Mouse (Mus musculus): ENCODE data around the gene Slc6a16. TPM values are rescaled to one million over a fixed set of nuclear protein-coding genes. Genes with fewer than 3 reads are reported as not detected.
A peak's percentile ranks its signal among the peaks of the same experiment; 100 is the strongest.

Slc6a16 gene
- polyA plus RNA-seq, 1 experiment from 2014 or later, result 0.18 TPM

GRCm38 (mm10) chr7:45259281-45259680 is 18.4 kb downstream of the Slc6a16 start:
- H3K4me1 ChIP-seq (ENCODE audit: control insufficient read depth, insufficient read depth, low read length), result no peaks in the 10 kb centered on the region
- H3K9ac ChIP-seq (ENCODE audit: low read depth, low read length), result no peak overlapping the region
- H3K27ac ChIP-seq (ENCODE audit: low read depth, low read length), result no peak overlapping the region
- H3K4me3 ChIP-seq (ENCODE audit: low read length), result no peak overlapping the region
- no peaks in the 10 kb centered on the region for H3K9me3 ChIP-seq (ENCODE audit: control insufficient read depth, low read length)
- no peaks in the 10 kb centered on the region for H3K27me3 ChIP-seq (ENCODE audit: control insufficient read depth, insufficient read depth, low read length)
- H3K36me3 ChIP-seq (ENCODE audit: control insufficient read depth, insufficient read depth, low read length), result no peaks in the 10 kb centered on the region
- no peak overlapping the region for H3K4me2 ChIP-seq (replicated peaks; ENCODE audit: low read depth, low read length)
- 87% methylated on average over 8 of the region's 8 CpGs for WGBS
- no peak for ATAC-seq (ENCODE audit: low FRiP score, low TSS enrichment)

GRCm38 (mm10) chr7:45262266-45262665 is 21.4 kb downstream of the Slc6a16 start:
- ATAC-seq (ENCODE audit: low FRiP score, low TSS enrichment), result no peak
- Histone ChIP-seq H3K27me3 (ENCODE audit: control insufficient read depth, insufficient read depth, low read length) (no peaks in the 10 kb centered on the region), H3K9me3 (ENCODE audit: control insufficient read depth, low read length) (no peaks in the 10 kb centered on the region), H3K4me2 (replicated peaks; ENCODE audit: low read depth, low read length) (no peak overlapping the region), H3K4me3 (ENCODE audit: low read length) (no peak overlapping the region), H3K36me3 (ENCODE audit: control insufficient read depth, insufficient read depth, low read length) (no peaks in the 10 kb centered on the region), H3K4me1 (ENCODE audit: control insufficient read depth, insufficient read depth, low read length) (no peaks in the 10 kb centered on the region), H3K9ac (ENCODE audit: low read depth, low read length) (no peak overlapping the region), H3K27ac (ENCODE audit: low read depth, low read length) (no peak overlapping the region)
- WGBS, result 57% methylated on average over 7 of the region's 7 CpGs

GRCm38 (mm10) chr7:45263006-45263607 is 22.2 kb downstream of the Slc6a16 start:
- Histone ChIP-seq H3K36me3 (ENCODE audit: control insufficient read depth, insufficient read depth, low read length) (no peaks in the 10 kb centered on the region), H3K9me3 (ENCODE audit: control insufficient read depth, low read length) (no peaks in the 10 kb centered on the region), H3K27ac (ENCODE audit: low read depth, low read length) (no peak overlapping the region), H3K4me2 (replicated peaks; ENCODE audit: low read depth, low read length) (no peak overlapping the region), H3K4me1 (ENCODE audit: control insufficient read depth, insufficient read depth, low read length) (no peaks in the 10 kb centered on the region), H3K27me3 (ENCODE audit: control insufficient read depth, insufficient read depth, low read length) (no peaks in the 10 kb centered on the region), H3K9ac (ENCODE audit: low read depth, low read length) (no peak overlapping the region), H3K4me3 (ENCODE audit: low read length) (no peak overlapping the region)
- WGBS, result 57% methylated on average over 7 of the region's 7 CpGs
- no peak for ATAC-seq (ENCODE audit: low FRiP score, low TSS enrichment)

GRCm38 (mm10) chr7:45264348-45264747 is 23.5 kb downstream of the Slc6a16 start:
- Histone ChIP-seq H3K36me3 (ENCODE audit: control insufficient read depth, insufficient read depth, low read length) (no peaks in the 10 kb centered on the region), H3K4me3 (ENCODE audit: low read length) (no peak overlapping the region), H3K9me3 (ENCODE audit: control insufficient read depth, low read length) (no peaks in the 10 kb centered on the region), H3K27ac (ENCODE audit: low read depth, low read length) (no peak overlapping the region), H3K4me1 (ENCODE audit: control insufficient read depth, insufficient read depth, low read length) (no peaks in the 10 kb centered on the region), H3K27me3 (ENCODE audit: control insufficient read depth, insufficient read depth, low read length) (0 out of 2 replicates have a peak, but pooled peaks cover 5% of the 10 kb centered on the region), H3K9ac (ENCODE audit: low read depth, low read length) (no peak overlapping the region), H3K4me2 (replicated peaks; ENCODE audit: low read depth, low read length) (no peak overlapping the region)
- no peak for ATAC-seq (ENCODE audit: low FRiP score, low TSS enrichment)
- 64% methylated on average over 3 of the region's 3 CpGs for whole genome bisulfite sequencing

- Histone ChIP-seq H3K9ac (ENCODE audit: low read depth, low read length) (no peak overlapping the region), H3K27me3 (ENCODE audit: control insufficient read depth, insufficient read depth, low read length) (0 out of 2 replicates have a peak, but pooled peaks cover 5% of the 10 kb centered on the region), H3K4me1 (ENCODE audit: control insufficient read depth, insufficient read depth, low read length) (no peaks in the 10 kb centered on the region), H3K27ac (ENCODE audit: low read depth, low read length) (no peak overlapping the region), H3K4me3 (ENCODE audit: low read length) (no peak overlapping the region), H3K36me3 (ENCODE audit: control insufficient read depth, insufficient read depth, low read length) (no peaks in the 10 kb centered on the region), H3K4me2 (replicated peaks; ENCODE audit: low read depth, low read length) (no peak overlapping the region), H3K9me3 (ENCODE audit: control insufficient read depth, low read length) (no peaks in the 10 kb centered on the region)
- ATAC-seq (ENCODE audit: low FRiP score, low TSS enrichment), result no peak
- 79% methylated on average over 1 of the region's 1 CpGs for WGBS
Measured at GRCm38 (mm10) chr7:45265518-45265917, 24.6 kb downstream of the Slc6a16 start.

GRCm38 (mm10) chr7:45272786-45273412 is 32.0 kb downstream of the Slc6a16 start:
- H3K36me3 ChIP-seq (ENCODE audit: control insufficient read depth, insufficient read depth, low read length), result no peaks in the 10 kb centered on the region
- H3K9me3 ChIP-seq (ENCODE audit: control insufficient read depth, low read length), result no peaks in the 10 kb centered on the region
- no peak overlapping the region for H3K27ac ChIP-seq (ENCODE audit: low read depth, low read length)
- 36% methylated on average over 10 of the region's 10 CpGs for WGBS
- no peak overlapping the region for H3K9ac ChIP-seq (ENCODE audit: low read depth, low read length)
- no peak for ATAC-seq (ENCODE audit: low FRiP score, low TSS enrichment)
- 0 out of 2 replicates have a peak, but pooled peaks cover 3% of the 10 kb centered on the region for H3K4me1 ChIP-seq (ENCODE audit: control insufficient read depth, insufficient read depth, low read length)
- no peak overlapping the region for H3K4me2 ChIP-seq (replicated peaks; ENCODE audit: low read depth, low read length)
- H3K4me3 ChIP-seq (ENCODE audit: low read length), result no peak overlapping the region
- 0 out of 2 replicates have a peak, but pooled peaks cover 5% of the 10 kb centered on the region for H3K27me3 ChIP-seq (ENCODE audit: control insufficient read depth, insufficient read depth, low read length)

- Histone ChIP-seq H3K27me3 (ENCODE audit: control insufficient read depth, insufficient read depth, low read length) (0 out of 2 replicates have a peak, but pooled peaks cover 1% of the 10 kb centered on the region), H3K27ac (ENCODE audit: low read depth, low read length) (no peak overlapping the region), H3K4me2 (replicated peaks; ENCODE audit: low read depth, low read length) (no peak overlapping the region), H3K9me3 (ENCODE audit: control insufficient read depth, low read length) (no peaks in the 10 kb centered on the region), H3K36me3 (ENCODE audit: control insufficient read depth, insufficient read depth, low read length) (no peaks in the 10 kb centered on the region), H3K4me3 (ENCODE audit: low read length) (no peak overlapping the region), H3K9ac (ENCODE audit: low read depth, low read length) (no peak overlapping the region), H3K4me1 (ENCODE audit: control insufficient read depth, insufficient read depth, low read length) (0 out of 2 replicates have a peak, but pooled peaks cover 3% of the 10 kb centered on the region)
- ATAC-seq (ENCODE audit: low FRiP score, low TSS enrichment), result no peak
- 89% methylated on average over 8 of the region's 8 CpGs for WGBS
Measured at GRCm38 (mm10) chr7:45273672-45274071, 32.8 kb downstream of the Slc6a16 start.

GRCm38 (mm10) chr7:45277136-45277760 is 36.4 kb downstream of the Slc6a16 start, which contains the start of gene Slc6a21:
Slc6a21 (plus strand) TSS chr7:45277513.
- Histone ChIP-seq H3K9me3 (ENCODE audit: control insufficient read depth, low read length) (no peaks in the 10 kb centered on the region), H3K36me3 (ENCODE audit: control insufficient read depth, insufficient read depth, low read length) (no peaks in the 10 kb centered on the region), H3K4me1 (ENCODE audit: control insufficient read depth, insufficient read depth, low read length) (0 out of 2 replicates have a peak, but pooled peaks cover 3% of the 10 kb centered on the region), H3K9ac (ENCODE audit: low read depth, low read length) (peak within 1 kb of the TSS; percentile 50; the same call in 1 of the 2 replicates), H3K4me2 (replicated peaks; ENCODE audit: low read depth, low read length) (peak within 1 kb of the TSS; percentile 67), H3K27me3 (ENCODE audit: control insufficient read depth, insufficient read depth, low read length) (no peaks in the 10 kb centered on the region), H3K4me3 (ENCODE audit: low read length) (peak within 1 kb of the TSS; percentile 42), H3K27ac (ENCODE audit: low read depth, low read length) (no peak within 1 kb of the TSS)
- ATAC-seq (ENCODE audit: low FRiP score, low TSS enrichment), result no peak
- WGBS, result 6% methylated on average over 44 of the region's 44 CpGs

- Histone ChIP-seq H3K27ac (ENCODE audit: low read depth, low read length) (no peak overlapping the region), H3K4me2 (replicated peaks; ENCODE audit: low read depth, low read length) (no peak overlapping the region), H3K27me3 (ENCODE audit: control insufficient read depth, insufficient read depth, low read length) (no peaks in the 10 kb centered on the region), H3K4me3 (ENCODE audit: low read length) (no peak overlapping the region), H3K9me3 (ENCODE audit: control insufficient read depth, low read length) (no peaks in the 10 kb centered on the region), H3K36me3 (ENCODE audit: control insufficient read depth, insufficient read depth, low read length) (no peaks in the 10 kb centered on the region), H3K4me1 (ENCODE audit: control insufficient read depth, insufficient read depth, low read length) (no peaks in the 10 kb centered on the region), H3K9ac (ENCODE audit: low read depth, low read length) (no peak overlapping the region)
- 86% methylated on average over 13 of the region's 13 CpGs for WGBS
- ATAC-seq (ENCODE audit: low FRiP score, low TSS enrichment), result no peak
Measured at GRCm38 (mm10) chr7:45286486-45286885, 45.6 kb downstream of the Slc6a16 start.

Data from kidney, embryonic 14.5 days (tissue).